Mouse (Mus musculus): ENCODE results near the gene Pdk1. TPM values are rescaled to one million over a fixed set of nuclear protein-coding genes. Genes with fewer than 3 reads are reported as not detected.
"Not testable (repeated sequence)": the region's sequence is repeated elsewhere in the genome, so short reads cannot be mapped to it uniquely, and the experiment has no call there.

Pdk1 gene
- polyA plus RNA-seq, 1 experiment from 2014 or later = 35.4 TPM

- DNase-seq (ENCODE audit: low spot score) (no peak), ATAC-seq (ENCODE audit: low FRiP score, low TSS enrichment) (no peak)
- peaks cover 10% of the 10 kb centered on the region; the same call in 1 of the 2 replicates for H3K36me3 ChIP-seq (ENCODE audit: control insufficient read depth, insufficient read depth, low read length)
- no peak overlapping the region for H3K4me2 ChIP-seq (replicated peaks; ENCODE audit: low read depth)
- TF ChIP-seq CTCF (IDR thresholded peaks at IDR 0.05; ENCODE audit: low read depth) = no peak
- no peak for TF ChIP-seq EP300 (optimal IDR thresholded peaks at IDR 0.05)
- H3K4me1 ChIP-seq (replicated peaks; ENCODE audit: control insufficient read depth, insufficient read depth) = no peaks in the 10 kb centered on the region
- H3K27me3 ChIP-seq (ENCODE audit: control insufficient read depth, insufficient read depth, low read length) = no peaks in the 10 kb centered on the region
- no peaks in the 10 kb centered on the region for H3K9me3 ChIP-seq (ENCODE audit: control insufficient read depth, low read length)
- 81% methylated on average over 15 of the region's 15 CpGs for WGBS
- no peak overlapping the region for H3K9ac ChIP-seq (ENCODE audit: low read length)
- H3K4me3 ChIP-seq (ENCODE audit: low read depth, low read length) = no peak overlapping the region
- H3K27ac ChIP-seq (replicated peaks) = no peak overlapping the region
These were observed 26.9 kb downstream of the Pdk1 start for GRCm38 (mm10) chr2:71899886-71900285.

- no peaks in the 10 kb centered on the region for H3K4me1 ChIP-seq (replicated peaks; ENCODE audit: control insufficient read depth, insufficient read depth)
- WGBS = 83% methylated on average over 7 of the region's 7 CpGs
- no peaks in the 10 kb centered on the region for H3K9me3 ChIP-seq (ENCODE audit: control insufficient read depth, low read length)
- H3K9ac ChIP-seq (ENCODE audit: low read length) = no peak overlapping the region
- no peak overlapping the region for H3K4me2 ChIP-seq (replicated peaks; ENCODE audit: low read depth)
- H3K36me3 ChIP-seq (ENCODE audit: control insufficient read depth, insufficient read depth, low read length) = peaks cover 4% of the 10 kb centered on the region; the same call in 1 of the 2 replicates
- DNase-seq (ENCODE audit: low spot score) (no peak), ATAC-seq (ENCODE audit: low FRiP score, low TSS enrichment) (no peak)
- no peak overlapping the region for H3K27ac ChIP-seq (replicated peaks)
- no peaks in the 10 kb centered on the region for H3K27me3 ChIP-seq (ENCODE audit: control insufficient read depth, insufficient read depth, low read length)
- H3K4me3 ChIP-seq (ENCODE audit: low read depth, low read length) = no peak overlapping the region
- no peak for TF ChIP-seq EP300 (optimal IDR thresholded peaks at IDR 0.05)
- TF ChIP-seq CTCF (IDR thresholded peaks at IDR 0.05; ENCODE audit: low read depth) = no peak
These were observed 32.1 kb downstream of the Pdk1 start for GRCm38 (mm10) chr2:71905154-71905553.

GRCm38 (mm10) chr2:71906356-71906755 is 33.3 kb downstream of the Pdk1 start:
- H3K36me3 ChIP-seq (ENCODE audit: control insufficient read depth, insufficient read depth, low read length); H3K9ac ChIP-seq (ENCODE audit: low read length); DNase-seq (ENCODE audit: low spot score); H3K9me3 ChIP-seq (ENCODE audit: control insufficient read depth, low read length); H3K4me1 ChIP-seq (replicated peaks; ENCODE audit: control insufficient read depth, insufficient read depth); H3K4me3 ChIP-seq (ENCODE audit: low read depth, low read length); H3K27me3 ChIP-seq (ENCODE audit: control insufficient read depth, insufficient read depth, low read length); H3K27ac ChIP-seq (replicated peaks); ATAC-seq (ENCODE audit: low FRiP score, low TSS enrichment); H3K4me2 ChIP-seq (replicated peaks; ENCODE audit: low read depth): not testable (repeated sequence)
- WGBS = 94% methylated on average over 8 of the region's 8 CpGs

GRCm38 (mm10) chr2:71913911-71914310 is 40.9 kb downstream of the Pdk1 start:
- no peak overlapping the region for H3K9ac ChIP-seq (ENCODE audit: low read length)
- no peaks in the 10 kb centered on the region for H3K9me3 ChIP-seq (ENCODE audit: control insufficient read depth, low read length)
- no peak for DNase-seq (ENCODE audit: low spot score)
- no peaks in the 10 kb centered on the region for H3K36me3 ChIP-seq (ENCODE audit: control insufficient read depth, insufficient read depth, low read length)
- H3K4me1 ChIP-seq (replicated peaks; ENCODE audit: control insufficient read depth, insufficient read depth) = no peaks in the 10 kb centered on the region
- H3K27me3 ChIP-seq (ENCODE audit: control insufficient read depth, insufficient read depth, low read length) = no peaks in the 10 kb centered on the region
- no peak for ATAC-seq (ENCODE audit: low FRiP score, low TSS enrichment)
- no peak overlapping the region for H3K27ac ChIP-seq (replicated peaks)
- WGBS = 68% methylated on average over 10 of the region's 10 CpGs
- no peak for TF ChIP-seq EP300 (optimal IDR thresholded peaks at IDR 0.05)
- TF ChIP-seq CTCF (IDR thresholded peaks at IDR 0.05; ENCODE audit: low read depth) = no peak
- no peak overlapping the region for H3K4me3 ChIP-seq (ENCODE audit: low read depth, low read length)
- H3K4me2 ChIP-seq (replicated peaks; ENCODE audit: low read depth) = no peak overlapping the region

- no peak overlapping the region for H3K9ac ChIP-seq (ENCODE audit: low read length)
- TF ChIP-seq CTCF (IDR thresholded peaks at IDR 0.05; ENCODE audit: low read depth) (no peak), EP300 (optimal IDR thresholded peaks at IDR 0.05) (no peak)
- 26% methylated on average over 11 of the region's 11 CpGs for WGBS
- ATAC-seq (ENCODE audit: low FRiP score, low TSS enrichment) (no peak), DNase-seq (ENCODE audit: low spot score) (no peak)
- no peaks in the 10 kb centered on the region for H3K9me3 ChIP-seq (ENCODE audit: control insufficient read depth, low read length)
- no peak overlapping the region for H3K27ac ChIP-seq (replicated peaks)
- no peak overlapping the region for H3K4me2 ChIP-seq (replicated peaks; ENCODE audit: low read depth)
- no peaks in the 10 kb centered on the region for H3K27me3 ChIP-seq (ENCODE audit: control insufficient read depth, insufficient read depth, low read length)
- no peak overlapping the region for H3K4me3 ChIP-seq (ENCODE audit: low read depth, low read length)
- H3K4me1 ChIP-seq (replicated peaks; ENCODE audit: control insufficient read depth, insufficient read depth) = no peaks in the 10 kb centered on the region
- no peaks in the 10 kb centered on the region for H3K36me3 ChIP-seq (ENCODE audit: control insufficient read depth, insufficient read depth, low read length)
These were observed 46.2 kb downstream of the Pdk1 start for GRCm38 (mm10) chr2:71919227-71919647.

- not testable (repeated sequence) for H3K27me3 ChIP-seq (ENCODE audit: control insufficient read depth, insufficient read depth, low read length); H3K4me2 ChIP-seq (replicated peaks; ENCODE audit: low read depth); H3K9ac ChIP-seq (ENCODE audit: low read length); H3K4me1 ChIP-seq (replicated peaks; ENCODE audit: control insufficient read depth, insufficient read depth); H3K9me3 ChIP-seq (ENCODE audit: control insufficient read depth, low read length); ATAC-seq (ENCODE audit: low FRiP score, low TSS enrichment); H3K36me3 ChIP-seq (ENCODE audit: control insufficient read depth, insufficient read depth, low read length); H3K27ac ChIP-seq (replicated peaks); DNase-seq (ENCODE audit: low spot score); H3K4me3 ChIP-seq (ENCODE audit: low read depth, low read length)
- WGBS = 95% methylated on average over 2 of the region's 2 CpGs
These were observed 51.9 kb downstream of the Pdk1 start for GRCm38 (mm10) chr2:71924931-71925330.

All from stomach, postnatal 0 days (tissue).